Mouse (Mus musculus): ENCODE data around the gene Hba-a1. TPM values are rescaled to one million over a fixed set of nuclear protein-coding genes. Genes with fewer than 3 reads are reported as not detected.

Hba-a1 gene
- polyA plus RNA-seq, 1 experiment from 2014 or later: not detected

DNA sequence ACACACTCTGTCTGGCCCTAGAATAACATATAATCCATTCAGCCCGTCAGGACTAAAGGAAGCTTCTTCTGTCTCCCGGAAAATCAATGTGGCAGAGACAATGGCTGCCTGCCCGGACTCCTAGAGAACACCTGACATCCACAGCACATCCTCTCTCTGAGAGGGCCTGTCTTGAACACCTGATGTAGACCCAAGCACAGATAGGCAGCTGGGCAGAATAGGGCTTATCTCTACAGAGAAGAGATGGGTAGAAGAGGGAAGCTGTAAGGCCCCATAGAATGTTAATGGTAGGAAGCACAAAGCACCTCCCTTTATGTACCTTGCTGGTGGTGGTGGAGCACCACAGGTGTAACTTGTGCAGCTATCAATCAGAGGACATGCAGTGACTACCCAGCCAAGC is 41.1 kb upstream of the Hba-a1 start:
- POLR2A ChIA-PET: no interaction called here
- H3K27me3 ChIP-seq: no peaks in the 10 kb centered on the region
- in situ Hi-C loops (cut with MboI; ENCODE audit: low pct_unique_long_range_greater_than_20kb): no loop called here
- TF ChIP-seq CTCF (IDR thresholded peaks at IDR 0.05): no peak
- ATAC-seq (no peak), DNase-seq (ENCODE audit: low read depth, low spot score) (no peak)
- CTCF ChIA-PET: interaction anchor here (1.1 to 1.4 kb wide), 2 partner anchors 24 to 33 kb away, joined by 3 to 5 read pairs; no protein-coding TSS in a partner anchor

DNA sequence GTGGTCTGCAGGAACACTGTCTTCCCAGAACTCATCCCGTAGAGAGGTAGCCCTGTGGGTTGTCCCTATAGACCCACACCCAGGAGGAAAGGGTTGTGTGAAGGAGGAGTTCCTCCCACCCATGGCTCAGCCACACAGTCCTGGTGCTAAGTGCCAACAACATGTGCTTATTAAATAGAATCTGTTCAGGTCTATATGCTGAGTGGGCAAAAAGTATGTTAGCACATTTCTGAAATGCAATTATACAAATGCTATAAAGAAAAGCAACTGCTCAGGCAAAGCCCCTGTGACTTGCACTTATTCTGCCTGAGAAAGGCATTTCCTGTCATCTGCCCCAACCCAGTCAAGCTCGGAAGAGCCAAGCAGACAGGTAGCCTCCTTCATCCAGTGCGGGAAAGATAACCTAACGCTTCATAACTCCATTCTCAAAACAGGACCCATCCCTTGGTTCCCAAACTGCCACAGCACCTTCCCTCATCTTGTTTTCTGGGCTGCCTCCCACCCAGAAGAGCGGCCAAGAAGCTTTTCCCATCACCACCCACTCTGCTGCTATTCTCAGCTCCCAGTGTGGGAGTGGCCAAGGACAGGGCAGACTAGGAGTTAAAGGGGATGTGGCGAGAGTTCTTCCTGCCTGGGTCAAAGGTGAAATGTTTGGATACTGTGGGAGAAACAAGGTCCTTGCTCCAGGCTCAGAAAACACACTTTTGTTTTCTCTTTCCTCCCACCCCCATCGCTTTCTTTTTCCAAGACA is 39.9 kb upstream of the Hba-a1 start:
- POLR2A ChIA-PET: no interaction called here
- DNase-seq (ENCODE audit: low read depth, low spot score) (no peak), ATAC-seq (no peak)
- no peaks in the 10 kb centered on the region for H3K27me3 ChIP-seq
- CTCF ChIA-PET: interaction anchor here (1.1 to 1.8 kb wide), 4 partner anchors 9 to 61 kb away, joined by 3 to 5 read pairs (median 4); no protein-coding TSS in a partner anchor
- no peak for TF ChIP-seq CTCF (IDR thresholded peaks at IDR 0.05)
- in situ Hi-C loops (cut with MboI; ENCODE audit: low pct_unique_long_range_greater_than_20kb): no loop called here

GRCm38 (mm10) chr11:32244064-32244463 is 39.2 kb upstream of the Hba-a1 start:
- ChIA-PET CTCF (interaction anchor here (1.1 to 2.0 kb wide), 5 partner anchors 9 to 62 kb away, joined by 3 to 5 read pairs (median 4); no protein-coding TSS in a partner anchor), POLR2A (no interaction called here)
- in situ Hi-C loops (cut with MboI; ENCODE audit: low pct_unique_long_range_greater_than_20kb): no loop called here
- H3K27me3 ChIP-seq: no peaks in the 10 kb centered on the region
- ATAC-seq (no peak), DNase-seq (ENCODE audit: low read depth, low spot score) (no peak)
- TF ChIP-seq CTCF (IDR thresholded peaks at IDR 0.05): no peak

- in situ Hi-C loops (cut with MboI; ENCODE audit: low pct_unique_long_range_greater_than_20kb): no loop called here
- ChIA-PET POLR2A (no interaction called here), CTCF (interaction anchor here (0.7 to 2.0 kb wide), 7 partner anchors 8 to 62 kb away, joined by 3 to 5 read pairs (median 4); no protein-coding TSS in a partner anchor)
- no peaks in the 10 kb centered on the region for H3K27me3 ChIP-seq
- no peak for ATAC-seq
- DNase-seq (ENCODE audit: low read depth, low spot score): no peak
- TF ChIP-seq CTCF (IDR thresholded peaks at IDR 0.05): no peak
Observed at GRCm38 (mm10) chr11:32244617-32245016, 38.7 kb upstream of the Hba-a1 start.

DNA sequence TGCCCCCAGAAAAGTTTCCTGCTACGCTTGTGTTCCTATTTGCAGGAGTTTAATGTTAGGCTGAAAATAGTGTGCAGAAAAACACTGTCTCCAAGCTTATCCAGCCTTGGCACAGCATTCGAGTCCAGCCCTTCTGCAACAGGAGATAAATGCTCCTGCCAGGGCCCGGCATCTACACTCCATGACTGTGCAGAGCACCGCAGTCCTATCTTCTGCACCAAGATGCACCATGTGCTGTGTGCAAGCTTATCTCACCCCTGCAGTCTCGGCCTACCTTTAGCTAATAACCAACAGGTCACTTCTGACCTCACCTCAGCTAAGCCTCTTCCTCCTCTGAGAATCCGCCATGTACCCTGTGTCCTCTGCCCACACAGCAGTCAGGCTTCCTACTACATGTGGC is 37.7 kb upstream of the Hba-a1 start:
- POLR2A ChIA-PET: no interaction called here
- DNase-seq (ENCODE audit: low read depth, low spot score) (no peak), ATAC-seq (no peak)
- TF ChIP-seq CTCF (IDR thresholded peaks at IDR 0.05): no peak
- in situ Hi-C loops (cut with MboI; ENCODE audit: low pct_unique_long_range_greater_than_20kb): no loop called here
- CTCF ChIA-PET: interaction anchor here (0.9 to 2.0 kb wide), 5 partner anchors 9 to 63 kb away, joined by 3 to 4 read pairs (median 3); no protein-coding TSS in a partner anchor
- H3K27me3 ChIP-seq: no peaks in the 10 kb centered on the region

DNA sequence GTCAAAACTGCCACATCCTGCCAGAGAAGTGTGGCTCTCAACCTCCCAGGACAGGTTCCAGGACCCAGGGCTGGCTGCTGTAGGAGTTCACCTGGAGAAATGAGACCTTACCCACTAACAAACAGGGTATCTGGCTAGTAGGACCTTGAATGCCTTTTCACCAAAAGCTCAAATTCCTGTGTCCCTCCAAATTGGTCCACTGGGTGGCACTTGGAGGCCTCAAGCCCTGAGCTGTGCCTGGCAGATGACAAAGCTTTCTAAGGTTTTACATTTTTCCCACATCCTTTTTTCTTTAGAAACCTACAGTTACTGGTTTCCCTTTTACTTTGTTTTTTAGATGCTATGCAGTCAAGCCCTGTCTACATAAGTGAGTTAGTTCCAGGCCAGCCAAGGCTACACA is 36.2 kb upstream of the Hba-a1 start:
- POLR2A ChIA-PET: no interaction called here
- H3K27me3 ChIP-seq: no peaks in the 10 kb centered on the region
- CTCF ChIA-PET: interaction anchor here (1.0 to 2.1 kb wide), 3 partner anchors 9 to 43 kb away, joined by 3 to 8 read pairs (median 3); no protein-coding TSS in a partner anchor
- TF ChIP-seq CTCF (IDR thresholded peaks at IDR 0.05): peak; percentile 44
- DNase-seq (ENCODE audit: low read depth, low spot score): no peak
- in situ Hi-C loops (cut with MboI; ENCODE audit: low pct_unique_long_range_greater_than_20kb): no loop called here
- no peak for ATAC-seq

DNA sequence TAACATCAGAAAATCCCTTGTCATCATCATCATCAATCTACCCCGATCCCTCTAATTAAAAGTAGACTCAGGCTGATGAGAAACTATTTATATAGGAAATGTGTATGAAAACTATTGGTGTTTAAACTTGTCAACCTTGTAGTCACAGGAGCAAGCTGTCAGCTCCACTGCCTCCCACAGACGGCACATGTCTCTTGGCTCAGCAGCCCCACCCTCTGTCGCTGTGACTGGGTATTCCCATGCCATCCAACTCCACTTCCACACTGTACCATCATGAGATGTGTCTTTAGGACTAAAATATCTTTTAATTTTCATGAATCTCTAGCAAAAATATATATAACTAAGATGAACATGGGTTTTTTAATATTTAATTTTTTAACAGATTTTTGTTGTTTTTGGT is 35.0 kb upstream of the Hba-a1 start:
- POLR2A ChIA-PET: no interaction called here

GRCm38 (mm10) chr11:32250880-32251763 is 32.2 kb upstream of the Hba-a1 start:
- TF ChIP-seq CTCF (IDR thresholded peaks at IDR 0.05): no peak
- POLR2A ChIA-PET: no interaction called here
- DNase-seq (ENCODE audit: low read depth, low spot score): no peak
- in situ Hi-C loops (cut with MboI; ENCODE audit: low pct_unique_long_range_greater_than_20kb): no loop called here
- no peaks in the 10 kb centered on the region for H3K27me3 ChIP-seq
- CTCF ChIA-PET: no interaction called here
- peak; percentile 68 for ATAC-seq

More for the DNA sequence above, 35.0 kb upstream of the Hba-a1 start:
- DNase-seq (ENCODE audit: low read depth, low spot score): no peak
- ATAC-seq: no peak
- in situ Hi-C loops (cut with MboI; ENCODE audit: low pct_unique_long_range_greater_than_20kb): no loop called here
- H3K27me3 ChIP-seq: no peaks in the 10 kb centered on the region
- CTCF ChIA-PET: interaction anchor here (1.3 to 2.1 kb wide), 3 partner anchors 10 to 66 kb away, joined by 3 to 8 read pairs (median 4); no protein-coding TSS in a partner anchor
- TF ChIP-seq CTCF (IDR thresholded peaks at IDR 0.05): no peak

DNA sequence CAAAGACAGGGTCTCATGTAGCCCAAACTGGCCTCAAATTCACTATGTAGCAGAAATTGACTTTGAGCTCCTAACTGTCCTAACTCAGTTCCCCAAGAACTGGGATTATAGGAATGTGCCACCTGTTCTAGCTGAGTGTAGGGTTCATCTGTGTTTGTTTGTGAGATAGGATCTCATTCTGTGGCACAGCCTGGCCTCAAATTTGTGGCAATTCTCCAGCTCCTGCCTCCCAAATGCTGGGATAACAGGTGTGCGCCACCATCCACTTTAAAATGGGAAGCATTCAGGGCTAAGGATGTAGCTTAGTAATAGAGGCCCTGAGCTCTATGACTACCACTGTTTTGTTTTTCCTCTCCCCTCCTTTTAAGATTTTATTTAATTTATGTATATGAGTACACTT is 30.2 kb upstream of the Hba-a1 start:
- POLR2A ChIA-PET: no interaction called here
- in situ Hi-C loops (cut with MboI; ENCODE audit: low pct_unique_long_range_greater_than_20kb): no loop called here
- no peaks in the 10 kb centered on the region for H3K27me3 ChIP-seq
- TF ChIP-seq CTCF (IDR thresholded peaks at IDR 0.05): no peak
- no peak for DNase-seq (ENCODE audit: low read depth, low spot score)
- CTCF ChIA-PET: interaction anchor here (0.9 to 1.4 kb wide), 2 partner anchors 9 to 16 kb away, joined by 3 to 5 read pairs; no protein-coding TSS in a partner anchor
- ATAC-seq: no peak

DNA sequence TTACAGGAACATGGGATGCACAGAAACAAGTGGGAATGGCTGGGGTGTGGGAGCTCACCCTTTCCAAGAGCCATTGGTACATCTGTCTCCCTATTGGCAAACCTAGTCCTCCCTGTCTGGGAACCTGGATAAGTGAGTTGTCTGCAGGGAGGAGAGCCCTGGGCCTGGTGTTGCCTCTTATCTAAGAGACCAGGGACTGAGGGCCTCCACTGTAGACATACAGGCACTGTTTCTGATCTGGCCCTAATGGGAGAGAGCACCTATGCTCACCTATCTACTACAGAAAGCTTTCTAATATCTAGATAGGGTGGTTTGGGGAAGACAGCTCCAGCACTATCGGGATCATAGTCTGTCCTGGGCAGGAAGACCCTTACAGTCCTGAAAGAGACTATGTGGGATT is 27.2 kb upstream of the Hba-a1 start:
- DNase-seq (ENCODE audit: low read depth, low spot score) (no peak), ATAC-seq (no peak)
- no peak for TF ChIP-seq CTCF (IDR thresholded peaks at IDR 0.05)
- in situ Hi-C loops (cut with MboI; ENCODE audit: low pct_unique_long_range_greater_than_20kb): no loop called here
- ChIA-PET CTCF (interaction anchor here (0.5 to 1.6 kb wide), 4 partner anchors 9 to 23 kb away, joined by 3 to 4 read pairs (median 3); no protein-coding TSS in a partner anchor), POLR2A (interaction anchor here (3.4 kb wide), 1 partner anchor 10 kb away, joined by 9 read pairs; the partner anchor contains the start of gene Nprl3)
- H3K27me3 ChIP-seq: no peaks in the 10 kb centered on the region
